Mouse (Mus musculus): ENCODE data around the gene Stac3. TPM values are rescaled to one million over a fixed set of nuclear protein-coding genes. Genes with fewer than 3 reads are reported as not detected.

The Stac3 gene
- polyA plus RNA-seq, 1 experiment from 2014 or later = 0.95 TPM

Other genes starting within 250 kb of the Stac3 start
- 43.4 and 51.0 TPM in 2 replicates for gene Kif5a, start 238.3 kb upstream of the Stac3 start, polyA plus RNA-seq (2014; fragmentation: Nextera tagmentation; extraction: Ambion mirVana)
- gene Dctn2, start 235.3 kb upstream of the Stac3 start, polyA plus RNA-seq (2014; fragmentation: Nextera tagmentation; extraction: Ambion mirVana) = 224 and 230 TPM in 2 replicates
- gene Mbd6, start 212.7 kb upstream of the Stac3 start, polyA plus RNA-seq (2014; fragmentation: Nextera tagmentation; extraction: Ambion mirVana) = 17.0 and 17.6 TPM in 2 replicates
- gene Mars, start 189.9 kb upstream of the Stac3 start, polyA plus RNA-seq (2014; fragmentation: Nextera tagmentation; extraction: Ambion mirVana) = 164 and 166 TPM in 2 replicates
- 1.1 and 1.8 TPM in 2 replicates for gene Arhgap9, start 179.7 kb upstream of the Stac3 start, polyA plus RNA-seq (2014; fragmentation: Nextera tagmentation; extraction: Ambion mirVana)
- gene Gli1, start 159.7 kb upstream of the Stac3 start, polyA plus RNA-seq (2014; fragmentation: Nextera tagmentation; extraction: Ambion mirVana) = 3.8 and 4.6 TPM in 2 replicates
- gene Inhbe, start 147.3 kb upstream of the Stac3 start, polyA plus RNA-seq (2014; fragmentation: Nextera tagmentation; extraction: Ambion mirVana) = not detected in 2 replicates
- gene Inhbc, start 131.3 kb upstream of the Stac3 start, polyA plus RNA-seq (2014; fragmentation: Nextera tagmentation; extraction: Ambion mirVana) = not detected in 2 replicates
- 25.4 and 27.4 TPM in 2 replicates for gene R3hdm2, start 121.4 kb upstream of the Stac3 start, polyA plus RNA-seq (2014; fragmentation: Nextera tagmentation; extraction: Ambion mirVana)
- gene Ndufa4l2, start 13.3 kb downstream of the Stac3 start, polyA plus RNA-seq (2014; fragmentation: Nextera tagmentation; extraction: Ambion mirVana) = 2.4 and 3.4 TPM in 2 replicates
- 82.1 and 91.5 TPM in 2 replicates for gene Shmt2, start 20.8 kb downstream of the Stac3 start, polyA plus RNA-seq (2014; fragmentation: Nextera tagmentation; extraction: Ambion mirVana)
- 45.7 and 46.8 TPM in 2 replicates for gene Nxph4, start 32.9 kb downstream of the Stac3 start, polyA plus RNA-seq (2014; fragmentation: Nextera tagmentation; extraction: Ambion mirVana)
- gene Lrp1, start 119.5 kb downstream of the Stac3 start, polyA plus RNA-seq (2014; fragmentation: Nextera tagmentation; extraction: Ambion mirVana) = 60.2 and 68.2 TPM in 2 replicates
- gene Stat6, start 141.3 kb downstream of the Stac3 start, polyA plus RNA-seq (2014; fragmentation: Nextera tagmentation; extraction: Ambion mirVana) = 6.1 and 6.8 TPM in 2 replicates
- 9.3 and 10.6 TPM in 2 replicates for gene Nemp1, start 165.2 kb downstream of the Stac3 start, polyA plus RNA-seq (2014; fragmentation: Nextera tagmentation; extraction: Ambion mirVana)
- 6.2 and 7.8 TPM in 2 replicates for gene Nab2, start 166.9 kb downstream of the Stac3 start, polyA plus RNA-seq (2014; fragmentation: Nextera tagmentation; extraction: Ambion mirVana)
- 0.56 and 0.76 TPM in 2 replicates for gene Myo1a, start 203.5 kb downstream of the Stac3 start, polyA plus RNA-seq (2014; fragmentation: Nextera tagmentation; extraction: Ambion mirVana)
- gene Tac2, start 222.8 kb downstream of the Stac3 start, polyA plus RNA-seq (2014; fragmentation: Nextera tagmentation; extraction: Ambion mirVana) = 0.49 and 0.57 TPM in 2 replicates
- 7.0 and 8.0 TPM in 2 replicates for gene Zbtb39, start 237.9 kb downstream of the Stac3 start, polyA plus RNA-seq (2014; fragmentation: Nextera tagmentation; extraction: Ambion mirVana)